Mouse (Mus musculus) right cerebral cortex, postnatal 36 days (tissue): ENCODE results near the gene Msrb1.
"Not testable (repeated sequence)": the region's sequence is repeated elsewhere in the genome, so short reads cannot be mapped to it uniquely, and the experiment has no call there.

Experiments
- DNase-seq, 2 experiments: peaks; one replicate each; pipeline ENCODE4 v3.0.0; 2022; ENCODE audit warnings: low spot score in 2 of 2, mixed read lengths in 1 of 2

The Msrb1 gene

DNA sequence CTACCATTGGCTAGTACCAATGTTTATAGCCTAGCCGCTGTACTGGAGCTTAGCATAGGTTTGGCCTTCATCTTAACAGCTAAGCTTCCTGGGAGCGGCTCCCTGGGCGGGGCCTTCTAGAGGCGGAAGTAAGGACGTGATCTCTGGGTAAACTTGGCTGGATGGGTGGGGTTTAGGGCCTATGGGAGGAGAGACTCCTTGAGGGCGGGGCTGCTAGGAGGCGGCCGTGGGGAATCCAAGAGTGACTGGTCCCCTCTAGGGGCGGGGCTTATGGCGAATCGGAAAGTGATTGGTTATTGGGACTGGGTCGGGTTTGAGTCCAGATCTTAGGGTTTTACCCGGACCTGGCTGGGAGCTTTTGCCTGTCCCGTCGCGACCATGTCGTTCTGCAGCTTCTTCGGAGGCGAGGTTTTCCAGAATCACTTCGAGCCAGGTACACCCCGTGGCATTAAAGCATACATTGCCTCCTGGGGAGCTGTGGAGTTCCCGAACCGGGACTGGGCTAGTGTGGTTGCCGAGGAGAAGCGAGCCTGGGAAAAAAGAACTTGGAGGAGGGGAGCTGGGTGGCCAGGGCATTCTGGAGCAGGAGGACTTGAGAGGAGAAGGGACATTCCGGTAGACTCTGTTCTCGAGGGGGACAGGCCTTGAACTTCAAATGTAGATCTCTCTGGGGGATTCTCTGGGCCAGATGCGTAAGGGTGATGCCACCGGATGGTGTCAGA lies at the start of gene Msrb1:
TSS of gene Msrb1 (plus strand) at position 313 of the 722 bp plus-strand sequence.
- peak; percentile 85 to 93 for DNase-seq

GRCm38 (mm10) chr17:24687146-24687595 lies 49.3 kb upstream of the Msrb1 start:
- no peak for DNase-seq

DNA sequence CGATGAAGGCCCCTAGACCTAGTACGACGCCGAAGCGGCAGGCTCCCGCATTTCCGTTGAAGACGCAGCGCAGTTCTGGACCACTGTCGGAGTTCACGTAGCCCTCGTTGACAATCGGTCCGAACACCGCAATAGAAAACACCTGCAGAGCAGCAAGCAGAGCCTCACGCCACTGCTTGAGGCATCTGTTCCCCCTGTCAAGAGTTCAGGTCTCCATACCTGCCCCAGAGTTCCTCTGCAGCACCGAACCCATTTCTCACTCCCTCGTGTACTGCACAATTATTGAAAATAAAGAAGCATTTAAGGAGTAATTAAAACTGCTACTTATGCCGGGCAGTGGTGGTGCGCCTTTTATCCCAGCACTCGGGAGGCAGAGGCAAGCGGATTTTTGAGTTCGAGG lies 48.8 kb upstream of the Msrb1 start:
- DNase-seq, result no peak

DNA sequence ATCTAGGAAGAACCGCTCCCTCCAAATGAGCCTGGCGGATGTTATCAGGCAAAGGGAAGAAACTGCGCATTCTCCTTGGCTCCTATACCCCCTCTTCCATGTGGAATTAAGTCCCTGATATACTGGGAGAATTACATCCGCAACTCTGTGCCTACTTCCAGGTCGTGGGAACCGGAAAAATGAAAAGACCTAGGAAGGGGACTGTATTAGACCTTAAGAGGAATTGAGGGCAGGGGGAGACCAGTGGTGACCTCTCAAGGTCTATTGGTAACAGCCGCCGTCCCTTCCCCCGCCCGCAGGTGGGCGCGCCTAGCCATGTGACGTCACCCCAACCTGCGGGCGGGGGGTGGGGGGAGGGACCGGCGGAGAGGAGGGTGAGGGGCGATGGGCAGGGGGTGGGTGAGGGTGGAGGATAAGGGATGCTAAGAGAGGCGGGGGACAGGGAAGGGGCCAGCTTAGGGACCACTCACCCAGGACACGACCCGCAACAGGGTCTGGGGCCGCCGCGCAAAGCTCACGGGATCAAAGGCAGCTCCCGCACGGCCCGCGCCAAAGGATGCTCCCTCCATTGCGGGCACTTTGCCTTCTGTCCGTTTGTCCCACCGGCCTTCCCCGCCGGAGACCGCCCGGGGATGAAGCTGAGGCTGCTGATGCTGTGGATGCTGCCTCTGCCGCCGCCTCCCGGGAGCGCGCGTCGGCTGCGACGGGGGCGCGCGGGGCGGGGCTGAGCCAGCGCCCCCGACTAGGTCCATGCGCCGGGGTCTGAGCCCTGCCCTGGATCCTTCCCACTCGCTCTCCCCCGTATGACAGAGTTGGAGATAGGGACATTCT lies 47.0 kb upstream of the Msrb1 start, which contains the start of gene Syngr3:
TSS of gene Syngr3 (minus strand) at position 705 of the 831 bp plus-strand sequence.
- no peak for DNase-seq

DNA sequence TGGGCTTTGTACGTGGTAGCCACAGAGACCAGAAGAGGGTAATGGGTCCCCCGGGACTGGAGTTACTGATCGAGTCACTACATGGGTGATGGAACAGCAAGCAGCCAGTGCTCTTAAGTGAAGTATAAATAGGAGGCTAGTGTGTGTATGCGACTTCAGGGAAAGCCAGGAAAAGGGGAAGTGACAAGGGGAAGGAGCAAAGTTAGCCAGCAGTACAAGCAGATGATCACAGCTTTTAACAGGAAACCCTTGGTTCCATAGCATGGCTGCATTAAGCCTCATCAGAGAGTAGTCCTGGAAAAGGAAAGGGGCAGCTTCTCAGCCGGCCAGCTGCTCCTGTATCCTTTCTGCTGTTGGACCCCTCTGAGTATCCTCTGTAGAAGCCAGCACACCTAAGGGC lies 44.1 kb upstream of the Msrb1 start:
- no peak for DNase-seq

DNA sequence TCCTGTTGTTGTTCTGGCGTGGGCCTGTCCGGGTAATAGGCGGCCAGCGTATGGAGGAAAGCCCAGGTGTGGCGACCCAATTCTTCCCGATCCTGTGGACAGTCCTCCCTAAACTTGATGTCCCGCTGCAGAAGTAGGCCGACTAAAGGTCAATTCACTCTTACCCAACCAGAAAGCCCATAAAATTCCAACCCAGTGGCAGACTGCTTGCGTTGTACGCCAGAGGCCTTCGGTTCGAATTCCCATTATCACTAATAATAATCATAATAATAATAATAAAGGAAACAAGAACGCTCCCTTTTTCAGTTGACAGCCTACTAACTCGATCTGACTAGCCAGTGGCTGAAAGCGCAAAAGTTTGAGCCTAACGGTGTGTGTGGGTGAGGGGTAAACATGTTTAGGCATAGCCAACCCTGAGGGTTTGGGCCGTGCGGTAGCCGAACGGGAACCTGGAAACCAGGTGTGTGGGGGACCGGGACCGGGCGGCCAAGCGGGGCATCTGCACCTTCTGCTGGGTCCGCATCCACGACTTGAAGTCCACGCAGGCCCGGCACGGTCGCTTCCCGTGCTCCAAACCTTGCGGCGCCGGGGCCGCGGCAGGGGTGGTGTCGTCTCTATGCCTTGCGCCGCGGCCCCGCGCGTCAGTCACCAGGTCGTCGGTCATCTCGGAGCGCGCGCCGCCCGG lies 41.0 kb upstream of the Msrb1 start:
- no peak for DNase-seq

GRCm38 (mm10) chr17:24696011-24696697 lies 40.3 kb upstream of the Msrb1 start, which contains the start of the genes Gfer and Noxo1:
Gene Gfer (minus strand): TSS chr17:24696156.
Gene Noxo1 (plus strand): TSS chr17:24696234.
- peak; percentile 73 for DNase-seq

- no peak for DNase-seq
Measured at GRCm38 (mm10) chr17:24697985-24698384, 38.5 kb upstream of the Msrb1 start.

GRCm38 (mm10) chr17:24698715-24699114 lies 37.7 kb upstream of the Msrb1 start:
- DNase-seq, result no peak

GRCm38 (mm10) chr17:24699473-24699872 lies 37.0 kb upstream of the Msrb1 start:
- DNase-seq, result no peak

- no peak for DNase-seq
Measured at GRCm38 (mm10) chr17:24701251-24701650, 35.2 kb upstream of the Msrb1 start.

- no peak for DNase-seq
Measured at GRCm38 (mm10) chr17:24705821-24706220, 30.6 kb upstream of the Msrb1 start.

GRCm38 (mm10) chr17:24706982-24707800 lies 29.3 kb upstream of the Msrb1 start, which contains the start of gene Tbl3:
Gene Tbl3 (minus strand): TSS chr17:24707660.
- peak; percentile 93 to 95 for DNase-seq

DNA sequence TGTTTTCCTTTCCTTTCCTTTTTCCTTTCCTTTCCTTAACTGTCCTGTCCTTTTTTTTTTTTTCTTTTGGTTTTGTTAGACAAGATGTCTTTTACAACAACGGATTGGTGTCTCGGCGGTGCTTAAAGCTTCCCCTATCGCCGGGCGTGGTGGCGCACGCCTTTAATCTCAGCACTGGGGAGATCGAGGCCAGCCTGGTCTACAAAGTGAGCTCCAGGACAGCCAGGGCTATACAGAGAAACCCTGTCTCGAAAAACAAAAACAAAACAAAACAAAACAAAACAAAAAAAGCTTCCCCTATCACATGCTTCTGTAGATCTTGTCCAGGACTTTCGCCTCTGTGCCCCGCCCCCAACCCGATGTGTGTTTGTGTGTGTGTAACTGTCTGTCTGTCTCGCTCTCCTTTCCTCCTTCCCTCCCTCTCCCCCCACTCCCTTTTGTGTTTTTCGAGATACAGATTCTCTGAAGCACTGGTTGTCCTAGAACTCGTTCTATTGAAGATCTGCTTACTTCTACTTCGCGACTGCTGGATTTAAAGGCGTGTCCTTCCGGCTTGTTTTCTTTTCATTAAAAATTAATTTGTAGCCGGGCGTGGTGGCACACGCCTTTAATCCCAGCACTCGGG lies 28.5 kb upstream of the Msrb1 start:
- no peak for DNase-seq

- DNase-seq, result no peak
Measured at GRCm38 (mm10) chr17:24708646-24709045, 27.8 kb upstream of the Msrb1 start.

GRCm38 (mm10) chr17:24715556-24715955 lies 20.9 kb upstream of the Msrb1 start:
- DNase-seq, result no peak

GRCm38 (mm10) chr17:24716166-24716682 lies 20.2 kb upstream of the Msrb1 start:
- DNase-seq, result no peak

DNA sequence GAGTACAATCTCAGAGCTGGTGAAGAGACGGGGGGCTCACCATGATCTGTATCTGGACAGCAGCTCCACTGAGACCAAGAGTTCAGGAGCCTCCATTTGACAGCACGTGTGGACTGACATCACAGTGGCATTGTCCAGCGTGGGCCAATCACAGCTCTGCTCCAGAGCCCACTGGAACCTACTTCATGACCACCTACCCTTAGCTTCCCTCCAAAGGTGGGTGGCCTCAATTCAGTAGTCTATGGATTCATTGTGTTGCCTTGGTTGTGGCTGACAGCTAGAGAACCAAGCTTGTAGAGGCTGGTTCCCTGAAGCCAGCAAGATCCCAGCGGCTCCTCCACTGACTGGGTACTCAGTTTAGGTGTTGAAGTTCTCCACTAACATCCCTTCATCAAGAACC lies 18.5 kb upstream of the Msrb1 start, which contains the start of the genes Rnf151 and Rps2:
TSS of gene Rnf151 (minus strand) at position 121 of the 400 bp plus-strand sequence.
TSS of gene Rps2 (plus strand) at position 174 of the 400 bp plus-strand sequence.
- no peak for DNase-seq

- DNase-seq, result not testable (repeated sequence)
Measured at GRCm38 (mm10) chr17:24718938-24719337, 17.5 kb upstream of the Msrb1 start.
